Mouse (Mus musculus) erythroid progenitor cell, adult 5-6 weeks (primary cell): ENCODE results near the gene 4930595D18Rik. TPM values are rescaled to one million over a fixed set of nuclear protein-coding genes. Genes with fewer than 3 reads are reported as not detected.

Experiments used
- ATAC-seq: replicated peaks from 2 replicates; pipeline ENCODE4 v1.8.0; 2016; ENCODE audit warnings: moderate number of reproducible peaks, mild to moderate bottlenecking, moderate TSS enrichment, inconsistent platforms; ENCODE audit not compliant: poor library complexity, low FRiP score, severe bottlenecking
- total RNA-seq, 2 experiments: library from RNA; stranded (forward) in 1 of 2; stranded (reverse) in 1 of 2; fragments of 150-400 nt in 1 of 2; fragments of 186-747, 209-891 nt in 1 of 2; gene quantifications; 2 replicates each; pipeline versions ENCODE4 v1.2.3 to v1.2.4; 2015 to 2017; ENCODE audit warnings: low replicate concordance in 2 of 2

The 4930595D18Rik gene
- total RNA-seq (2015; ENCODE audit: low replicate concordance) (not detected in 2 replicates), total RNA-seq (2017; ENCODE audit: low replicate concordance) (not detected in 2 replicates)

GRCm38 (mm10) chr12:111184476-111184875, at the start of gene 4930595D18Rik:
TSS of gene 4930595D18Rik (minus strand) at chr12:111184491.
- no peak for ATAC-seq

DNA sequence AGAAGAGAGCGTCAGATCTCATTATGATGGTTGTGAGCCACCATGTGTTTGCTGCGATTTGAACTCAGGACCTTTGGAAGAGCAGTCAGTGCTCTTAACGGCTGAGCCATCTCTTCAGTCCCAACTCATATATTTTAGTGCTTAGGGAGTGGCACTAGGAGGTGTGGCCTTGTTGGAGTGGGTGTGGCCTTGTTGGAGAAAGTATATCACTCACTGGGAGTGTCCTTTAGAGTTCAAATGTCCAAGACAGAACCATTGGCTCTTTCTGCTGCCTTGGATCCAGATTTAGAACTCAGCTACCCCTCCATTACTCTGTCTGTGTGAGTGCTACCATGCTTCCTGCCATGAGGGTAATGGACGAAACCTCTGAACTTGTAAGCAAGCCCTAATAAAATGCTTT, 49.5 kb upstream of the 4930595D18Rik start:
- ATAC-seq, result no peak

DNA sequence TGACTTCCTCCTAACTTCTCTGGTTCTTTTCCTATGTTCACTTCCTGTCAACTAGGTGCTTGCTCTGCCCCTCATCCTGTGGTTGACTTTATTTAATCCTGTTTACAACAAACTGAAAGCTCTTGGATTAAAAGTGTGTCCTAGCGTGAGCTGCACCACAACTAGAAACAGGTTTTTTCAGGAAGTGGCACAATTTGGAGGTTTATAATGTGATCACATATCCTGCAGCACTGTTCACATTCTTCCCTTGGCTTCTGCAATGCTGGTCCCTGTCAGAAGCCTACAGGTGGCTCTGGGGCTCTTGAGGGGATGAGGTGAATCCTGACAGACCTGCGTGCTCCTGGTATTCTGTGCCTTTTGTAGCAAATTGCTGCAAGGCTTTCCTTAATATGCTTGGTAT, 46.5 kb upstream of the 4930595D18Rik start:
- ATAC-seq, result no peak

DNA sequence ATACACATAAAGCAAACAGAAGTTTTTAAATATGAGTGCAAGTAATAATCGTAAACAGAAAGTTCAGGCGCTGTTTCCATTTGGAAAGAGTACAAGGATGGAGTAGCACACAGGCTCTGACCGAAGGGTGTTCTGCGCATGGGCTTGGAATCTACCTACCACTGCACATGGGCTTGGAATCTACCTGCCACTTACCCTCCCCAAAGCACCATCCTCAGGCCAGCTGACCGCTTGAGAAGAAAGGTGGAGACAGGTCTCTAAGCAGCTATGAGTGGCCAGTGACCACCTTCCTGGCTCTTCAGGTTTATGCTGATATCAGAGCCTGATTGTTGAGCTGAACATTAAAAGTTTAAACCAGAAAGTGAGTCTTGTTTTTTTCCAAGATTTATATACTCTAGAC, 44.2 kb upstream of the 4930595D18Rik start:
- no peak for ATAC-seq

DNA sequence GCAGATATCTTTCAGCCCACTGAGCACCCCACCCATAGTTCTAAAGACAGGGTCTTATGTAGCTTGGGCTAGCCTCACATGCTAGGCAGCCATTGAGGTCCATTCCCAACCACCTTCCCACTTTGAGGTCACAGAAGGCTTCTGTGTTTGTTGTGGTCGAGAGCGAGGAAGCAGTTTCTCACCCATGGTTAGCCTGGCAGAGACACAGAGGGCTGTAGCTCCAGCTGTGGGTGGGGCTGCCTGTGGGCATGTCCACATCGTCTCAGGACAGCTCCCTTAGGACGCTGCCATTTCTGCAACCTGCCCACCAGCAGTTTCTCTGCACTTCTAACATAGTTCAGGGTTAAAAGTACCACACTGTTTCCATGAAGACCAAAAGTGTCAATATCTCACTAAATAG, 43.1 kb upstream of the 4930595D18Rik start:
- no peak for ATAC-seq

DNA sequence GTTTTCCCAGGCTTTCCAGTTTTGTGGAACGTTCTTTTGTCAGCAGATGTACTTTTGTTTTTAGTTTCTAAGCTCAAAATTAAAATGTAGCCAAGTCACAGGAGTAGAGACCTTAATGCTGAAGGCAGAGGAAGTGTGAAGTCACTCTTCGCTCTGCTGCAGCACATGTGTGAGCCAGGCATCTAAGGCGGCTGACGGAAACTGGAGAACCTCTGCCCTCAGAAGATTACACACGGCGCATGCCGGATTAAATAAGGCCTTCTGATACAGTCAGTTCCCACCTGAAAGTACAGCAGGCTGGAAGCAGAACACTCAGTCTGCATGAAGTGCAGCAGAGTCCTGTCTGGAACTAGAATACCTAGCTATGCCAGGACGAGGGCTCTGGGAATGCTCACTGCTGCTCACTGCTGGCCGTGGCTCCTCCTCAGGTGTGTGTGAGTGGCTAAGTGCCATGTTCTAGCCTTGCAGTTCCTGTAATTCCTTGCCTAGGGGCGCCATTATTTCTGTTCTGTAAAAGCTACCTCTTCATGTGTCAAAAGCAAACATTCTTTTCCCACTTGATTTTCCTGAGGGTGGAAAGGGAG, 41.0 kb upstream of the 4930595D18Rik start:
- ATAC-seq, result no peak

DNA sequence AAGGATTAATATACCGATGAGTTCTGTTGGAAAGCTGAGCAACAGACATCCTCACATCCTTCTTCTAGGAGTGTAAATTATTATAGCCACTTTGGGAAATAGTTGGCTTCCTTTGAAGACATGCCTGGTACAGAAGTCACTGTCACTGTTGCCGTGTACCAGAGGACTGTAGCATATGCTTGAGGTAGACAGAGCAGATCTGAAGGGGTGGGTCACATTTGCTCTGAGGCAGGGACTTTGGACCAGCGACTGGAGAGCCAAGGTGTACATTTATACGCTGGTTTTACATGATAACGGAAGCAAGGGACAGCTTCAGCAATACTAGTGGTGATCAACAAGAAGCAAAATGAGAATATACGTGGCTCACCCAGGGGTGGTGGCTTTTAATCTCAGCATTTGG, 34.6 kb upstream of the 4930595D18Rik start:
- ATAC-seq, result no peak

DNA sequence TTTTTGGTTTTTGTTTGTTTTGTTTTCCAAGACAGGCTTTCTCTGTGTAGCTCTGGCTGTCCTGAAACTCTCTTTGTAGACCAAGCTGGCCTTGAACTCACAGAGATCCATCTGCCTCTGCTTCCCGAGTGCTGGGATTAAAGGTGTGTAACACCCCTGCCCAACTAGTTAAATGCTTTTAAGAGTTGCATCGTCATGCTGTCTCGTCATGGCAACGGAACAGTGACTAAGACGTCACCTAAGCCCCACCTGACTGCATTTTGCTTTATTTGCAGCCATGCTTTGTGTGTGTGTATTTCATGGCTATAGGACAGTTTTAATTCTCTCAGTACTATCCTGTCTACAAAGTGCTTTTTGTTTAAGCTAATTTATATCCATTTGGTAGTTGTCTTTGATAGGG, 27.4 kb upstream of the 4930595D18Rik start:
- no peak for ATAC-seq

DNA sequence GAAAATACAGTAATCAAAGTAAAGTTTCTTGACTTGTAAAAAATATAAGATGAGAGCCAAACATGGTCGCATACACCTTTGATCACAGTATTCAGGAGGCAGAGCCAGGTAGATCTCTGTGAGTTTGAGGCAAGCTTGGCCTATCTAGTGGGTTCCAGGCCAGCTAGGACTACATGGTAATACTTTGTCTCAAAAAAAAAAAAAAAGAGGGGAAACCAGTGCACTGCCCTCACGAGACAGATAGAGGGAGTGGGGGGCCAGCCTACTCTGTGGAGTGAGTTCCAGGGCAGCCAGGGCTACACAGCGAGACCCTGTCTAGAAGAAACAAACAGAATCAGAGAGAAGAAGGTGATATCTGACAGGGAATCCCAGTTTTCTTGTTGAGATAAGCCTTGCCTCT, 23.4 kb upstream of the 4930595D18Rik start:
- no peak for ATAC-seq

- no peak for ATAC-seq
Observed at GRCm38 (mm10) chr12:111203945-111204344, 19.7 kb upstream of the 4930595D18Rik start.

GRCm38 (mm10) chr12:111203076-111203475, 18.8 kb upstream of the 4930595D18Rik start:
- no peak for ATAC-seq

DNA sequence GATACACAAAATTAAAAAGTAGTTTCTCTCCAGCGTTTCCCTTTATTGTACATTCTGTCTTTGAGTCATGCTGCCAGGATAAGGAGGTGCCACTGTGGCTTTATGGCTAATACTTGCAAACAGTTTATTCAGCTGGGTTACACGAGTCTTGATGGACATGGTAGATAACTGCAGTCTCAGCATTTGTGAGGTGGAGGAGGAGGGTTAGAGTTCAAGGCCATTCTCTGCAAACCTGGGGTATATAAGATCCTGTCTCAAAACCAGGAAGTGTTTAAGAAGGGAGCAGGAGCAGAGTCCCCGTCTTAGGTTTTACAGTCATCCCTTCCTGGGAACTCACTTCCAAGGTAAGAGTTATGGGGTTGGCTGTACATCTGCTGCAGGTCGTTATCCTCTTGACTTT, 12.3 kb upstream of the 4930595D18Rik start:
- ATAC-seq, result no peak

DNA sequence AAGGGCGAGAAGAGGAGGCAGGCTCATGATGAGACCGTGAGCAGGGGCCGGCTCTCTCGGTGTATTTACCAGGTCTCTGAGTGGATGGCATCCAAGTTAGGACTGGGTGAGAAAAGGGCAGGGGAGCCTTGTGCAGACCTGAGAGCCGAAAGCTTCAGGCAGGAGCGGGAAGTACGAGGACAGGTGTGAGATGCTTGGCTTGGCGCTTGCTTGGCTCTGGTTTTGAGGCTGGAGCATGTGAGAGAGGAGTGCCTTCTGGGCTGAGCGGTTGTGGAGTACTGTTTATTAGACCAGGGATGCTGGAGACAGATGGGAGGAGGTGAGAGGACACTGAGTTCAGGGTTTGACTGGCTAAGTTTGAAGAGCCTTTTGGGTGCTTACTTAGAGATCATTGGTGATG, 9.0 kb upstream of the 4930595D18Rik start:
- ATAC-seq, result no peak

DNA sequence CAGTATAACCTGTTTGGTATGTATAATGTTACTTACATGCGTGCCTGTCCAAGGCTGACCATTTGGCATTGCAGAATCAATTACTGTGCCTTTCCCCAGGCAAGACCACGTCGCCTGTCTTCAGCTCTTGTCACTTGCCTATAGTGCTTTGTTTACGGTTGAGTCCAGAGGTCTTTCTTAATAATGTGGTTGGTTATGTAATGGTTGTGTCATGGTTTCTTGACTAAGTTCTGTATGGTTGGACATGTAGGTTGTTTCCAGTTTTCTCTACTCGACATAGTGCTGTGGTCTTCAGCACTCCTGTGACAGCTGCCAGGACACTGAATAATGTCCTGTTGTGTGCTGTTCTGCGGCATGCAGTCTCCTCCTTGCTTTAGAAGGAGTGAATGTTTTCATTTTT, 8.5 kb upstream of the 4930595D18Rik start:
- ATAC-seq, result no peak

- no peak for ATAC-seq
Observed at GRCm38 (mm10) chr12:111190891-111191290, 6.6 kb upstream of the 4930595D18Rik start.

DNA sequence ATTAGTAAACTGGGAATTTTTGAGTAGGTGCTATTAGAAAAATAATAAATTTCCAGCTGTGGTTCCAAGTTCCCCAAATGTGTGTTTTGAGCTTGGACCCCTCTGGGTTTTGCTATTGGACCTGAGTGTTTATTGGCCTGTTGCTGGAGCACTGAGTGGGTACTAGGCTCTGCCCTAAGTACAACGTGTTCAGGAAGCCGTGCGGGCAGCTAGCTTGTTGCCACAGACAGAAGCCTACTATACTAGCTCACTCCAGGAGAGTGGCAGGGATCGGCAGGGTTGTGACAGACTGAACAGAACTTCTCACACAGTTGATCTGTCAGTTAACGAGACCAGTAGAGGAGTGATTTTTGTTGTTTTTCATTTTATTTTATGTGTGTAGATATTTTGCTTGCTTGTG, 6.1 kb upstream of the 4930595D18Rik start:
- ATAC-seq, result no peak

GRCm38 (mm10) chr12:111188295-111188694, 4.0 kb upstream of the 4930595D18Rik start:
- no peak for ATAC-seq

DNA sequence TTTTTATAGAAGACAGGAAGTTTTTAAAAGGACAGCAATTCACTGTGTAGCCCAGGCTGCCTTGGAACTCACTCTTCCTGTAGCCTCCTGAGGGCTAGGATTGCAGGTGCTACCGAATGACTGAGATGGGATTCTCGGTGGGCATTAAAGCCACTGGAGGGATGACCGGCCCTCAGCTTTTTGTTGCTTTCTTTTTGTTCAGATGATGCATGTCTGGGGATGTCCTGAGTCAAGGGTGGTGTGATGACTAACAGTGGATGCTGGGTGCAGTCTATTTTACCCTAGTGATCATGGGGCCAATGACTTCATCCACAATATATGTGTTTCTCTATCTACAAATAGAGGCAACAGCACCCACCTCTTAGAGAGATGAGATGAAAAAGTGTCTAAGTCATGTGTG, 2.7 kb upstream of the 4930595D18Rik start:
- ATAC-seq, result no peak

DNA sequence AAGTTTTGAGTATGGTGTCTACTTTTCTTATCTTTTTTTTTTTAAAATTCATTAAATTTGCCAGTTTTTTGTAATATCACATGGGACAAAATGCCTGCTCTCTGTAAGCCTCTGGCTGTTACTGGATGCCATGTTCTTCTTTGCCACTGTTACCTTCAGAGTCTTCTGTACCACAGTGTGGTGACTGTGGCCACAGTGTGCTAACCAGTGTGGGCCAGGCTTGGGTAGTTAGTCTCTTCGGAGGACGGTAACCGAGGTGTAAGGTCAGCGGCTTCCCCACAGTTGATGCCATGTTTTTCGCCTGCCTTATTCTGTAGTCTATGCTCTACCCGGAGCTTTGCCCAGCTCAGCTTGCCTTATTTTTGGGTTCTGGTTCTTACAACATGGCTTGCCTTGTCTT, 1.9 kb downstream of the 4930595D18Rik start:
- ATAC-seq, result no peak

DNA sequence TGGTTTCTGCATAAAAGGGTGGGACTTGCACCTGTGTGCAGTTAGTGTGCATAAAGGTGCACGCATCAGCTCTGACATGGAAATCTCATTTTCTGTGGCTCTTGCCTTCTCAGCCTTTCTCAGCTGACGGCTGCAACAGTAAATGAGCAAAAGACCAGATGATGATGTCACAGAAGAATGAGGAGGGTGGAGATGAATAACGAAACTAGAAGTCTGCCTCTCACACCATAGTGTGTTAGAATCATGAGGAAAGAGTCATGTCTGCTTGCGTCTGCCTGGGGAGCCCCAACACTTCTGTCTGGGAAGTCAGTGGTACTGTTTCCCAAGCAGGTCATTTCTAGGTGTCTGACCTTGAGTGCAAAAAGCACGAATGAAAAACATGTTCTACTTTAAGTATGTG, 2.4 kb downstream of the 4930595D18Rik start:
- no peak for ATAC-seq

DNA sequence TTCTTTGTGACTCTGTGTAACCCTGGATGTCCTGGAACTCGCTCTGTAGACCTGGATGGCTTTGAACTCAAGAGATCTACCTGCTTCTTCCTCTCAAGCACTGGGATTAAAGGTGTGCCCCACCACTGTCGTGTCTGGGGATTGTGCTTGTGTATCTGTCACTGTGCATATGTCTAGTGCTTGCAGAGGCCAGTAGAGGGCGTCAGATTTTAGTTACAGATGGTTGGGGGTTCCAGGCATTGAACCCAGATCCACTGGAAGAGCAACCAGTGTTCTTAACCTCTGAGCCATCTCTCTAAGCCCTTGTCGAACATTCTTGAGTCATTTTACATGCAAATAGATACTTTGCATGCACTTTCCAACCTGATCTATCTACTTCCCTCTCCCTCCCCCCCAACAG, 5.5 kb downstream of the 4930595D18Rik start:
- ATAC-seq, result no peak

DNA sequence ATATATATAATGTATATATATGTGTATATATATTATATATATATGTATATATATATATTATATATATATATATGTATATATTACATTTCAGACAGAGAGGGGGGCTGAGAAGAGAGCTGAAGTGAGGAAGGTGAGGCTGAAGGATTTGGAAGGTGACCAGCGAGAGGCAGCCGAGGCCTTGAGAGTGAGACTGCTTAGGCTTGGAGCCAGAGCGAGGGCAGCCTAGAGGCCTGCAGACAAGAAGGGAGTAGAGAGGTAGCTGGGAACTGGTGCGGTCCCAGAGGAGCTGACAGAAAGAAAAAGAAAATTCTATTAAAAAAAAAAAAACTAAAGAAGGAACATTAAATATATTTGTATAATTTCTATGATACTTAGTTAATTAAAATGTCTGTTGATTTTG, 15.4 kb downstream of the 4930595D18Rik start:
- no peak for ATAC-seq
